Mouse (Mus musculus) liver, embryonic 14.5 days (tissue): ENCODE results near the gene Ror1.

Source experiments
- CTCF ChIP-seq: IDR thresholded peaks from 2 replicates; pipeline ENCODE4 v1.5.1; 2016; ENCODE audit warnings: antibody characterized with exemption, low read depth, control low read depth
- EP300 ChIP-seq: IDR thresholded peaks from 2 replicates; pipeline ENCODE4 v1.6.1; 2016; ENCODE audit warnings: antibody characterized with exemption, low read depth

DNA sequence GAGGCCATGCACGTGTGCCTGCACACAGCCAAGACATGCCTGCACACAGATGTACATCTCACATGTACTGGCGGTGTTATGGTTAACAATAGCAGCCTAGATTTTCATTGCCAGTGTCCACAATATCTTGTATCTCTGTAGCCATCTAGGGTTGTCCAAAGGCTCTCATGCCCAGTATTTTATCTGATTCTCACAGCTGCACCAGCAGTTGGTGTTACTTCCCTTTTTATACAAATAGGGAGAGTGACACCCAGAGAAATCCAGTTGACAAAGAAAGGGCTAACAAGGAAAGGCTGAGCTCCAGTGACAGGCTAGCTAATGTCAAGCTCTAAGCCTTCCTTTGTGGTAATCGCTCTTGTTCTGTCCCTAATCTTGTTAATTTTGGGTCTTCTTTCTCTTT, 43.3 kb upstream of the Ror1 start:
- TF ChIP-seq CTCF (no peak), EP300 (no peak)
